Mouse (Mus musculus) adrenal gland, adult 2 months (tissue): Measurements from ENCODE around the gene Cd4. TPM values are rescaled to one million over a fixed set of nuclear protein-coding genes. Genes with fewer than 3 reads are reported as not detected.

Source experiments
- DNase-seq: peaks from one replicate; pipeline ENCODE4 v3.0.0; 2021
- polyA plus RNA-seq: library from polyadenylated mRNA; depleted of rRNA; stranded (reverse); fragments of >200 nt; gene quantifications from 2 replicates; pipeline ENCODE4 v1.2.3, GENCODE M21; 2012
- total RNA-seq, 2 experiments: library from RNA; stranded (reverse); gene quantifications; 2 replicates each; pipeline ENCODE4 v1.2.3; 2021

The Cd4 gene
- total and polyA plus RNA-seq, 3 experiments = 0.31 to 0.61 (median 0.55) TPM

DNA sequence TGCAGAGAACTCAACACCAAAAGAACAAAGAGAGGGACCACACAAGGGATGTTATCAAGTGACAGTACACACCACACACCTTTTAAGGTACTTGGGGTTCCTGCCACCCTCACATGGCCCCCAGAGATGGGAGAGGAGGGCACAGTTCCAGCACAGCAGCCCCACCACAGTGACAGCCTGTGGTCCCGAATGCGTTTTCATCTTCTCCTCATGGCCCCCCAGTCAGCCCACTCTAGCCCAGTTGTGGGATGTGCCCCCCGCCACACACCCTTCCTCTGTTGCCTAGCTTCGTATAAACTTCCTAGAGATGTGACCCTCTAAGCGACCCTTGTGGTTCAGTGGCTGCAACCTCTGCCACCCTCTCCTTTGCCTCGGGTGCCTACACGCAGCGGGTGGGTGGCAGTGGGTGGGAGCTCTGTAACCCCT, 2.1 kb downstream of the Cd4 start:
- DNase-seq = no peak

DNA sequence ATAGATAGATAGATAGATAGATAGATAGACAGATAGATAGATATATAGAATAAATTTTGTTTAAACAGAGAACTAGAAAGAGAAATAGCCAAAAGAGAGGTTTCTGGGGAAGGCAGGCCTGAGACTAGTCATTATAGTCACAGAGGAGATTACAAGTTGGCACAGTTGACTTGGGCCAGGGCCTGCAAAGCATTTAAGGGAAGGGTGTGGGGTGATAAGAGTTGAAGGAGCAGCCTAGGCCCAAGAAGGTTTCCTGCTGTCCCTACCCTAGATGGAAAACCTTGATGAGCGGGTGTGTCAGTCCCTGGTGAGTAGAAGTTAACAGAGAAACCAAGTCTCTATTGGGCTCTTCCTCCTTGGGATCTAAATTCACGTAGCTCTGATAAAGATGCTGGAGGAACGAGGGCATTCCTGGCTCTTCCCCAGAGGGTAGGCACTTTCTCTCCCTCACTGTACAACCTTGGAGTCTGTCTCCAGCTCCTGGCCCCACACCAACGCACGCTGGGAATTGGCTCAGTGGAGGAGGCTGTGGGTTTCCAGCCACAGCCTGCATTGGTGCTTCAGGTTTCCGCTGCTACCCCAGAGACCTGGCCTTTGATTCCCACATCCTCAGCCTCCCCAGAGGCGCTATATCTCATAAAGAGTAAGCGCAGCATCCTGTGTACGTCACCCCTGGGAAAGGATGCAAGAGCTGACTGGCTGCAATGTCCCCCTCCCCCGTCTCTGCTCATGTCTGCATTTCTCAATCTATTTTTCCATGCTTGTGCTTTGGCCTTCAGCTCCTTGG, 3.1 kb downstream of the Cd4 start:
- DNase-seq = no peak

DNA sequence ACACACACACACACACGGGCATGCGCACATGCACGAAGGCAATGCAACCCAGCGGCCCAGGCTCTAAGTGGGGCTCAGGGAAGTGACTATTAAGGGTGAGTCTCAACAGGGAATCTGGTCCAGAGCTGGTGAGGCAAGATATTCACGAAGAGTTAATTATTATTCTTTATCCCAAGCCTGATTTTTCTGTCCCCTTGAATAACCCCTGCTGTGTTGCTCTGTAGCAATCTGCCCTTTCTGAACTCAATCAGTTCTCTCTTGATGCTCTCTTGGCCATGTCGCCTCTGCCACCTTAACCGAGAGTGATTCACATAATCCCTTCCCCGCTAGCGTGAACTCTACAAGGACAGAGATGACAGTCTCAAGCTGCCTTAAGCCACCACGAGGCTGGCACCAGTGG, 4.7 kb downstream of the Cd4 start:
- no peak for DNase-seq

GRCm38 (mm10) chr6:124881821-124882220, 6.2 kb downstream of the Cd4 start:
- DNase-seq = no peak

DNA sequence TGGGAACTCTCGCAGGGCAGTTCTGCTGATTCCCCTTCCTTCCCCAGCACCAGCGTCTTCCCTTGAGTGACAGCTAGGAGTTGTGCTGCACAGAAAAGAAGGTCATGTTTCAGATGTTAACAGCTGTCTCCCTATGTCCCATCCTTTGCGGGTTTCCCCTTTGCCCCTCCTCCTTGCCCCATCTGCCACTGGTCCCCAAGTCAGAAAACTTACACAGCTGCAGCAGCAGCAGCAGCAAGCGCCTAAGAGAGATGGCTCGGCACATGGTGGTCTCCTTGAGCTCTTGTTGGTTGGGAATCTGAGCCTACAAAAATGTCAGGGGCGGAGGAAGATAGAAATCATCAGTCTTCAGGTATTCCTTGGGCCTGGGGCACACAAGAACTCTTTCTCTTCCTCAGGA, 8.6 kb downstream of the Cd4 start:
- no peak for DNase-seq

GRCm38 (mm10) chr6:124874348-124874747, 13.7 kb downstream of the Cd4 start:
- no peak for DNase-seq

- no peak for DNase-seq
These were observed 21.5 kb downstream of the Cd4 start for GRCm38 (mm10) chr6:124866560-124866959.

DNA sequence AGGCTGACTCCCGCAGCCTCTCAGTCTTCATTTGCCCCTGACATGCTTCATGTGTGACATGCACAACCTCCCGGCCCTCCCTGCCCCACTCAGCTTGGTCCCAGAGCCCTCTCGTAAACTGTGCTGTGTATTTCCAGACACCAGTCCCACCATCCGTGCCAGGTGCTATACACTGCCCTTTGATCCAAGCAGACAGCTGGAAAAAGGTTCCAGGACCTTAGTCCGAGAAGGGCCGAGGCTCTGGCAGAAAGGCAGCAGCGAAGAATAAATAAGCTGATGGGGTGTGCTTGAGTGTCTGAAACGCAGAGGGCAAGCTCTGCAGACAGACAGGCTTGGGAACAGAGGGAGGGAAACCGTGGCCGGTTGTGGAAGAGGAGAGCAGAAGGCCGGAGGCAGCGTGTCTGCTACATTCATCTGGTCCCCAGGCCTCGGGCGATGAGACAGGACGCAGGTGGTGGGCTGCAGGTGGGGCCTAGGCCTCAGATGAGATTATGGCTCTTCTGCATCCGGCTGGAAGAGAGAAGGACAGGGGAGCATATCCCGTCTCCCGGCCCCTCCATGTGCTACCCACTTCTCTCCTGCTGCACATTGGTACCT, 22.2 kb downstream of the Cd4 start:
- DNase-seq = no peak

GRCm38 (mm10) chr6:124863658-124864298, 24.2 kb downstream of the Cd4 start, which contains the start of gene Gpr162:
Gene Gpr162, minus strand, starts transcription at chr6:124863983.
- DNase-seq = peak; percentile 61

GRCm38 (mm10) chr6:124863125-124863657, 24.8 kb downstream of the Cd4 start:
- DNase-seq = no peak

DNA sequence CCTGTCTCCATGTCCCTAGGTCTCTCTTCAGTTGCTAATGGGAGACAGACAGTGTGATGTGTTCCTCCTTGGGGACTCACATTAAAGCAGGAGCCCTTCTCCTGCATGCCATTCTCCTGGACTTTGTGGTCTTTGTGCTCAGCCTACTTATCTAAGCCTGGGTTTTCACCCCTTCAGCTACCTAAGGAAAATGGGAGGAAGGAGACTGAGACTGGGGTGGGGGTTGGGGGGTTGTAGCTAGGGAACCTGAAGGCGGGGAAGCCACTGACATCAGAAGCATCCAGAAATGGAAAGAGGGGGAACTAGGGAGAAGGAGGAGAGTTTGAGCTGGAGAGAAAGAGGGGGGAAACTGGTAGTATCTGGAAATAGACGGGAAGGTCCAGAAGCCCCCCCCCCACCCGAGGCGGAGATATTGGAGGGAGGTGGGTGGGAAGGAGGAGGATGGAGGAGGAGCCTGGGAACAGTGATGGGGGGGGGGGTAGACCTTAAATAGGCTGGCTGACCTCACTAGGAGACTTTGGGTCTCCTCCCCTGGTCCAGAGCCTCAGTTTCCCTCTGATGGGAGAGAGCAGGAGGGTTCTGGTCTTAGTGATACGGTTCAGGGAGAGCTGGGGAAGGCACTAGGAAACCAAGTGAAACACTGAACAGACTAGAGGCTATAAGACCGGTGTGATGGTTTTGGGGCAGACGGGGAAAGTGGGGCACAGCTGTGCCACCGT, 25.5 kb downstream of the Cd4 start:
- no peak for DNase-seq

GRCm38 (mm10) chr6:124861802-124862201, 26.2 kb downstream of the Cd4 start:
- no peak for DNase-seq

GRCm38 (mm10) chr6:124861266-124861665, 26.8 kb downstream of the Cd4 start:
- no peak for DNase-seq

GRCm38 (mm10) chr6:124860511-124860910, 27.5 kb downstream of the Cd4 start:
- no peak for DNase-seq

DNA sequence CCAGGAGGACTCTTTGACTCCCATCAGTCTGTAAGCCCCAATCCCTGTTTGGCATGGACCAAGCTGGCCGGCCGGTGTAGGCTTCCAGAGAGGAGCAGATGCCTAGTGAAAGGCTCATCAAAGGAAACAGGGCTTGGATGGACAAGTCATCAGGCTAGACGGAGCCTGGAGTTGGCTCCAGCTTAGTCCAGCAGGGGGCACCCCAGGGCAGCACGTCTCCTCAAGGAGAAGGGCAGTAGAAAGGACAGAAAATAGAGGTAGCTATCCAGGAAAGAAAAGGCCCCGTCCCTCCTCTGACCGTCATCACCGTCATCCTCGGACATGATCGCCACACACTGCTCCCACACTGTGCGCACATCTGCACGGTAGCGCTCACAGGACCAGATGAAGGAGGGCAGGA, 28.3 kb downstream of the Cd4 start:
- DNase-seq = peak; percentile 90

- no peak for DNase-seq
These were observed 29.3 kb downstream of the Cd4 start for GRCm38 (mm10) chr6:124858561-124859318.

- DNase-seq = no peak
These were observed 30.0 kb downstream of the Cd4 start for GRCm38 (mm10) chr6:124857840-124858530.

DNA sequence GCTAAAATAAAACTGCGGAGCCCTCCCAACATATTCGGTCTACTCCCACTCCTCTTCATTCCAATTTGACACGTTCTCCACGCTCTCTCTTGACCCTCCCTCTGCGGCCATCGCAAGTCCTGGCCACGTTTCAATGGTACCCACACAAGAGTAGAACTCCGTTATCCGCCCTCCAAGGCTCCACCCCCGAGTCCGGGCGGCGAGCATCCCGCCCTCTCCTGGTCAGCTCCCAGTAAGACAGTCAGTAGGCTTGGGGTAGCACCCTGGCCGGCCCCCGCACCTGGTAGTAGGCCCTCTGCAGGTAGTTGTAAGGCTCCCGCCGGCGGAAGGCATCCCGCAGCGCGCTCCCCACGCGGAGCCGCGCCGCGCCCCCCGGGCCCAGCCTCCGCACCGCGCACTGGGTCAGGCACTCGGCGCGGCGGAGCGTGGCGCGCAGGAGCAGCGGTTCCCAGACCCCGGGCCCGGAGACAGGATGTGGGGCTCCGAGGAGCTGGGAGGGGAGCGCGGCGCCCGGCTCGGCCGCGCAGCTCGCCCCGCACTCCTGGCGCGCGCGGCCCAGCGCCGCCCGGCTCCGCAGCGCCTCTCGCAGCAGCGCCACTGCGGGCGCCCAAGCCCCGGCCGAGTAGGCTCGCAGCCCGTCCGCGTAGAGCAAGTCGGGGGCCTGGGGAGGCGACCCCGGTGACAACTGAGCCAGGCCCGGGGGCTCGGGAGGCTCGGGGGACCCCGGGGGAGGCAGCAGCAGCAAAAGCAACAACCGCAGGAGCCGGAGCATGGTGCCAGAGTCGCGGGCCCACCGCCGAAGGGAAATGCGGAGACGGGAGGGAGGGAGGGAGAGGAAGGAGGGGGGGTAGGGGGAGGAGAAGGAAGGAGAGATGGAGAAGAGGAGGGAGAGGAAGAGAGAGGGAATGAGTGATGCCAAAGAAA, 30.8 kb downstream of the Cd4 start, which contains the start of gene P3h3:
Gene P3h3, minus strand, starts transcription at position 837 of the 924 bp plus-strand sequence.
- DNase-seq = peak; percentile 86

DNA sequence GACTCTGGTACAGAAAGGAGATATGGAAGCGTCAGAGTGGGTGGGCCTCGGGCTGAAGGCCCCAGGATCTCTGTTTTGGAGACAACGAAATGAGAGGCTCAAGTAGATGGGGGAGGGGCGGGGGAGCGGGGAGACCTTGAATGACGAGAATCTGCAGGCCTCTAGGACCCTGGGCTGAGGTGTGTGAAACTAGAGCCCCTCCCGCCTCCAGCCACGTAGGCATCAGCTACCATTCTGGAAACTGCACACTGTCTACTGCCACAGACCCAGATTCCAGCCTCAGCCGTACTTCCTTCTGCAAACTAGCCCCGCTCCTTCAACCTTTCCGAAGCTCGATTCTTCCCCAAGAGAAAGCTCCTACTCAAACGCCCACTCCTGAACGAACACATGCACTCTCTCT, 31.7 kb downstream of the Cd4 start:
- no peak for DNase-seq

DNA sequence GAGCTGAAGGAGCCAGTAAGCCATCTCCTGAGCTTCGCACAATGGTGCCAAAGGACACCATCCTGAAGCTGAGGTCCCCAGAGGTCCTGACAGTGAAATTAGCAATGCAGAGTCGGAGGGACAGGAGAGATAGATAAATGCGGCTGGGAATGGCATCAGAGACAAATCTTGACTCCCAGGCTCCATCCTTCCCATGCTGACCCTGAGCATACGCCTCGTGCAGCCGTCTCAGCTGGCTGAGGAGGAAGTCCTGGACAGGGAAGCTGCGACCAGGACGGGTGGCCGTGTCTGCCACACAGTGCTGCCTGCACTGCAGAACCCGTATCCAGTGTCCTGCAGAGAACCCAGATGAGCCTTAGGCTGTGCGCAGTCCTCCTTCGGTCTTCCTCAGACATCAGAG, 33.4 kb downstream of the Cd4 start:
- DNase-seq = no peak
